Mouse (Mus musculus) frontal cortex, postnatal 25 days (tissue): ENCODE data around the gene Ipo8.
A peak's percentile ranks its signal among the peaks of the same experiment; 100 is the strongest.

Experiments
- DNase-seq, 2 experiments: peaks; one replicate each; pipeline ENCODE4 v3.0.0; 2022; ENCODE audit warnings: low spot score in 2 of 2

The Ipo8 gene

GRCm38 (mm10) chr6:148830748-148831727 lies at the start of gene Ipo8:
Gene Ipo8 (minus strand): TSS chr6:148831467.
- peak; percentile 75 to 87 for DNase-seq

GRCm38 (mm10) chr6:148873911-148874310 lies 42.6 kb upstream of the Ipo8 start:
- no peak for DNase-seq

GRCm38 (mm10) chr6:148845629-148846028 lies 14.4 kb upstream of the Ipo8 start:
- no peak for DNase-seq

GRCm38 (mm10) chr6:148841760-148842159 lies 10.5 kb upstream of the Ipo8 start:
- DNase-seq: no peak

- no peak for DNase-seq
Observed at GRCm38 (mm10) chr6:148838460-148838859, 7.2 kb upstream of the Ipo8 start.

GRCm38 (mm10) chr6:148831728-148832121 lies 458 bp upstream of the Ipo8 start:
- DNase-seq: no peak

- no peak for DNase-seq
Observed at GRCm38 (mm10) chr6:148830355-148830747, 916 bp downstream of the Ipo8 start.

- no peak for DNase-seq
Observed at GRCm38 (mm10) chr6:148826119-148826518, 5.1 kb downstream of the Ipo8 start.

- DNase-seq: no peak
Observed at GRCm38 (mm10) chr6:148818624-148819343, 12.5 kb downstream of the Ipo8 start.

- no peak for DNase-seq
Observed at GRCm38 (mm10) chr6:148816751-148817150, 14.5 kb downstream of the Ipo8 start.

- no peak for DNase-seq
Observed at GRCm38 (mm10) chr6:148811117-148811516, 20.1 kb downstream of the Ipo8 start.

- DNase-seq: no peak
Observed at GRCm38 (mm10) chr6:148799773-148800172, 31.5 kb downstream of the Ipo8 start.

GRCm38 (mm10) chr6:148795145-148795544 lies 36.1 kb downstream of the Ipo8 start:
- DNase-seq: no peak

- DNase-seq: no peak
Observed at GRCm38 (mm10) chr6:148789010-148789673, 42.1 kb downstream of the Ipo8 start.

GRCm38 (mm10) chr6:148786186-148786585 lies 45.1 kb downstream of the Ipo8 start:
- no peak for DNase-seq

- no peak for DNase-seq
Observed at GRCm38 (mm10) chr6:148784418-148784817, 46.8 kb downstream of the Ipo8 start.

- no peak for DNase-seq
Observed at GRCm38 (mm10) chr6:148776236-148776635, 55.0 kb downstream of the Ipo8 start.

GRCm38 (mm10) chr6:148771423-148771822 lies 59.8 kb downstream of the Ipo8 start:
- DNase-seq: no peak

- DNase-seq: no peak
Observed at GRCm38 (mm10) chr6:148768419-148768818, 62.8 kb downstream of the Ipo8 start.

- DNase-seq: no peak
Observed at GRCm38 (mm10) chr6:148767228-148767627, 64.0 kb downstream of the Ipo8 start.

- no peak for DNase-seq
Observed at GRCm38 (mm10) chr6:148761967-148762712, 69.1 kb downstream of the Ipo8 start.
